Mouse (Mus musculus) lung, postnatal 0 days (tissue): ENCODE measurements at regions not wholly inside any gene's neighbourhood (a gene's known extent, or its start where the extent isn't known, plus 50 kb on each side); places are given as distances from the start of the nearest gene placed in this dataset.

ENCODE experiments used
- CTCF ChIP-seq: IDR thresholded peaks from 2 replicates; pipeline ENCODE4 v1.5.1; 2016; ENCODE audit warnings: antibody characterized with exemption, mild to moderate bottlenecking
- EP300 ChIP-seq: IDR thresholded peaks from 2 replicates; pipeline ENCODE4 v1.6.1; 2016; ENCODE audit warnings: antibody characterized with exemption, mild to moderate bottlenecking, control low read depth

- TF ChIP-seq CTCF (no peak), EP300 (no peak)
Observed at GRCm38 (mm10) chr12:9235866-9236265, 206.1 kb downstream of the Ttc32 start.
